Mouse (Mus musculus): ENCODE results near the gene Gpc4. TPM values are rescaled to one million over a fixed set of nuclear protein-coding genes. Genes with fewer than 3 reads are reported as not detected.

The Gpc4 gene
- polyA plus RNA-seq (2017; shearing (Covaris generic)): not detected

DNA sequence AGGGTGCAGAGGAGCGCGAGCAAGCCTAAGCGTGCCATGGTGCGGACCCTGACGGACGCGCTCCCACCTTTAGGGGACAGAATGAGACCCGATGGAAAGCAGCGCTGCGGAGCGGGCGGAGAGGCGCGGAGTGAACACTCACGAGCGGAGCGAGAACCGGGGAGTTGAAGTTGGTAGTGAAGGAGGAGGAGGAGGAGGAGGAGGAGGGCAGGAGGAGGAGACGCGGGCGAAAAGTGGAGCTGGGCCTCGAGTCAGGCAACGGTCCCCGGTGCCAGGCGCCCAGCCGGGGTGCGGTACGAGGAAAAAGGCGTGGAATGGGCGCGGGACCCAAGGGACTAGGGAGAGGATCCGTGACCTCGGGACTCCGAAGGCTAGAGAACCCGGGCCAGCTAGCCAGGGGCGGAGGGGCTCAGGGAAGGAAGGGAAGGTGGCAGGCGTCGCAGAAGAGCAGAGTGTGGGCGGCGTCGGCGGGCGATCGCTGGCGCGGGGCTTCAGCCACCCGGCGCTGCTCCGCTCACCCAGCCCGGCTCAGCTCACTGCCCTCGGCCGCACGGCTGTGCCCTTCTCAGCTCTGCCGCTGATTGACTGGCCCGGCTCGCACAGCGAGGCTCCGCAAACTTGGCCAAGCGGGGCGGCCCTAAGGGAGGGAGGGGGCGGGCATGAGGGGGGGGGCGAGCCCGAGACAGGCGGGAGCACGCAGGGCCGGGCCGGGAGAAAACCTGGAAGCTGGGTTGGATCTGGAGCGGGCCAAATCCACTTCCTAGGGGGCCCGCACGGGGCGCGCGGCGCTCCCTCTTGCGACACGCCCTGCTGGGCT is at the start of gene Gpc4:
Gpc4 (minus strand) TSS at position 515 of the 817 bp plus-strand sequence.

Other genes with a start within 250 kb of the Gpc4 start
- not detected for gene 1700080O16Rik, start 192.5 kb downstream of the Gpc4 start, polyA plus RNA-seq (2017; shearing (Covaris generic))

Data from activated CD4-positive, CD25-positive, alpha-beta regulatory T cell (primary cell).